Mouse (Mus musculus): ENCODE results near the gene Hoxd4. TPM values are rescaled to one million over a fixed set of nuclear protein-coding genes. Genes with fewer than 3 reads are reported as not detected.

Hoxd4 gene
- 0.29 and 0.66 TPM in 2 replicates for polyA plus RNA-seq (2015; fragmentation: Nextera tagmentation; extraction: Ambion mirVana)

- under 1% methylated on average over 65 of the region's 65 CpGs for WGBS
- Histone ChIP-seq H3K4me3 (peak within 1 kb of the TSS; percentile 45), H3K4me1 (peaks cover 25% of the 10 kb centered on the region), H3K9me3 (no peaks in the 10 kb centered on the region), H3K27ac (peak within 1 kb of the TSS; percentile 63), H3K36me3 (no peaks in the 10 kb centered on the region), H3K9ac (peak within 1 kb of the TSS; percentile 50), H3K4me2 (peak within 1 kb of the TSS; percentile 72), H3K27me3 (peaks cover 96% of the 10 kb centered on the region)
- no peak for ATAC-seq (ENCODE audit: insufficient number of reproducible peaks, low FRiP score, low TSS enrichment, low read depth)
These were observed at the start of gene Hoxd4, which contains the start of gene Hoxd3 for GRCm38 (mm10) chr2:74711721-74712621. Gene Hoxd4, plus strand, starts transcription at chr2:74711929. Gene Hoxd3, plus strand, starts transcription at chr2:74711927.

- peak overlapping the region; percentile 19 for H3K4me3 ChIP-seq
- no peaks in the 10 kb centered on the region for H3K9me3 ChIP-seq
- H3K27me3 ChIP-seq: peaks cover 73% of the 10 kb centered on the region
- H3K36me3 ChIP-seq: no peaks in the 10 kb centered on the region
- peak overlapping the region; percentile 46 for H3K4me2 ChIP-seq
- peak overlapping the region; percentile 62 for H3K27ac ChIP-seq
- no peak overlapping the region for H3K9ac ChIP-seq
- no peak for ATAC-seq (ENCODE audit: insufficient number of reproducible peaks, low FRiP score, low TSS enrichment, low read depth)
- 1% methylated on average over 18 of the region's 18 CpGs for WGBS
- peaks cover 27% of the 10 kb centered on the region for H3K4me1 ChIP-seq
These were observed 48.3 kb upstream of the Hoxd4 start for GRCm38 (mm10) chr2:74663291-74663925.

GRCm38 (mm10) chr2:74666411-74666810 is 45.3 kb upstream of the Hoxd4 start:
- WGBS: 11% methylated on average over 7 of the region's 7 CpGs
- Histone ChIP-seq H3K4me3 (peak overlapping the region; percentile 21), H3K4me2 (peak overlapping the region; percentile 35; the same call in 1 of the 2 replicates), H3K36me3 (no peaks in the 10 kb centered on the region), H3K27ac (peak overlapping the region; percentile 74), H3K9ac (no peak overlapping the region; the same call in 1 of the 2 replicates), H3K9me3 (no peaks in the 10 kb centered on the region), H3K27me3 (peaks cover 66% of the 10 kb centered on the region), H3K4me1 (peaks cover 20% of the 10 kb centered on the region)
- no peak for ATAC-seq (ENCODE audit: insufficient number of reproducible peaks, low FRiP score, low TSS enrichment, low read depth)

GRCm38 (mm10) chr2:74667191-74667841 is 44.4 kb upstream of the Hoxd4 start:
- H3K4me3 ChIP-seq: peak overlapping the region; percentile 66
- H3K27me3 ChIP-seq: peaks cover 57% of the 10 kb centered on the region
- no peaks in the 10 kb centered on the region for H3K36me3 ChIP-seq
- no peak for ATAC-seq (ENCODE audit: insufficient number of reproducible peaks, low FRiP score, low TSS enrichment, low read depth)
- no peaks in the 10 kb centered on the region for H3K9me3 ChIP-seq
- peaks cover 15% of the 10 kb centered on the region for H3K4me1 ChIP-seq
- 3% methylated on average over 36 of the region's 36 CpGs for WGBS
- H3K4me2 ChIP-seq: peak overlapping the region; percentile 66
- H3K9ac ChIP-seq: peak overlapping the region; percentile 35
- peak overlapping the region; percentile 91 for H3K27ac ChIP-seq

- WGBS: 2% methylated on average over 19 of the region's 51 CpGs
- Histone ChIP-seq H3K4me2 (peak within 1 kb of the TSS; percentile 66), H3K36me3 (no peaks in the 10 kb centered on the region), H3K4me3 (peak within 1 kb of the TSS; percentile 66), H3K9me3 (no peaks in the 10 kb centered on the region), H3K9ac (peak within 1 kb of the TSS; percentile 76), H3K27ac (peak within 1 kb of the TSS; percentile 95), H3K27me3 (peaks cover 58% of the 10 kb centered on the region), H3K4me1 (peaks cover 19% of the 10 kb centered on the region)
- peak; percentile 94 for ATAC-seq (ENCODE audit: insufficient number of reproducible peaks, low FRiP score, low TSS enrichment, low read depth)
These were observed 43.8 kb upstream of the Hoxd4 start, which contains the start of gene Hoxd13 for GRCm38 (mm10) chr2:74667842-74668357. Gene Hoxd13, plus strand, starts transcription at chr2:74668310.

- H3K9me3 ChIP-seq: no peaks in the 10 kb centered on the region
- H3K36me3 ChIP-seq: no peaks in the 10 kb centered on the region
- H3K4me2 ChIP-seq: peak overlapping the region; percentile 66
- peak overlapping the region; percentile 76 for H3K9ac ChIP-seq
- H3K4me1 ChIP-seq: peaks cover 23% of the 10 kb centered on the region
- H3K27me3 ChIP-seq: peaks cover 55% of the 10 kb centered on the region
- WGBS: under 1% methylated on average over 56 of the region's 74 CpGs
- peak overlapping the region; percentile 66 for H3K4me3 ChIP-seq
- H3K27ac ChIP-seq: peak overlapping the region; percentile 95
- no peak for ATAC-seq (ENCODE audit: insufficient number of reproducible peaks, low FRiP score, low TSS enrichment, low read depth)
These were observed 43.1 kb upstream of the Hoxd4 start for GRCm38 (mm10) chr2:74668370-74669229.

GRCm38 (mm10) chr2:74669230-74669578 is 42.5 kb upstream of the Hoxd4 start:
- H3K36me3 ChIP-seq: no peaks in the 10 kb centered on the region
- H3K27me3 ChIP-seq: peaks cover 55% of the 10 kb centered on the region
- peak overlapping the region; percentile 66; the same call in 1 of the 2 replicates for H3K4me2 ChIP-seq
- peak overlapping the region; percentile 66 for H3K4me3 ChIP-seq
- no peaks in the 10 kb centered on the region for H3K9me3 ChIP-seq
- 8% methylated on average over 3 of the region's 3 CpGs for WGBS
- peak overlapping the region; percentile 76 for H3K9ac ChIP-seq
- H3K27ac ChIP-seq: peak overlapping the region; percentile 95
- peaks cover 27% of the 10 kb centered on the region for H3K4me1 ChIP-seq
- ATAC-seq (ENCODE audit: insufficient number of reproducible peaks, low FRiP score, low TSS enrichment, low read depth): no peak

GRCm38 (mm10) chr2:74669650-74670235 is 42.0 kb upstream of the Hoxd4 start:
- ATAC-seq (ENCODE audit: insufficient number of reproducible peaks, low FRiP score, low TSS enrichment, low read depth): no peak
- Histone ChIP-seq H3K4me3 (peak overlapping the region; percentile 66), H3K4me2 (peak overlapping the region; percentile 66; the same call in 1 of the 2 replicates), H3K9ac (peak overlapping the region; percentile 76), H3K27me3 (peaks cover 55% of the 10 kb centered on the region), H3K9me3 (no peaks in the 10 kb centered on the region), H3K36me3 (no peaks in the 10 kb centered on the region), H3K27ac (peak overlapping the region; percentile 65), H3K4me1 (peaks cover 32% of the 10 kb centered on the region)
- WGBS: 9% methylated on average over 14 of the region's 14 CpGs

GRCm38 (mm10) chr2:74670632-74671188 is 41.0 kb upstream of the Hoxd4 start:
- Histone ChIP-seq H3K9me3 (no peaks in the 10 kb centered on the region), H3K36me3 (no peaks in the 10 kb centered on the region), H3K4me2 (peak overlapping the region; percentile 65), H3K9ac (no peak overlapping the region), H3K4me1 (peaks cover 40% of the 10 kb centered on the region), H3K27me3 (peaks cover 57% of the 10 kb centered on the region), H3K4me3 (peak overlapping the region; percentile 66), H3K27ac (no peak overlapping the region; the same call in 1 of the 2 replicates)
- ATAC-seq (ENCODE audit: insufficient number of reproducible peaks, low FRiP score, low TSS enrichment, low read depth): no peak
- 15% methylated on average over 3 of the region's 3 CpGs for WGBS

- Histone ChIP-seq H3K4me1 (peaks cover 43% of the 10 kb centered on the region), H3K9me3 (no peaks in the 10 kb centered on the region), H3K36me3 (no peaks in the 10 kb centered on the region), H3K27ac (peak overlapping the region; percentile 86), H3K4me2 (peak overlapping the region; percentile 65), H3K4me3 (peak overlapping the region; percentile 41), H3K27me3 (peaks cover 61% of the 10 kb centered on the region), H3K9ac (no peak overlapping the region)
- no peak for ATAC-seq (ENCODE audit: insufficient number of reproducible peaks, low FRiP score, low TSS enrichment, low read depth)
- WGBS: 24% methylated on average over 5 of the region's 5 CpGs
These were observed 39.9 kb upstream of the Hoxd4 start for GRCm38 (mm10) chr2:74671847-74672246.

All from limb, embryonic 15.5 days (tissue).